Mouse (Mus musculus) neural tube, embryonic 10.5 days (tissue): ENCODE results near the gene Zmiz1.

Experiments used
- DNase-seq: peaks from one replicate; pipeline ENCODE4 v3.0.0-alpha.2; 2017; ENCODE audit warnings: low spot score; ENCODE audit errors: extremely low spot score

Zmiz1 gene

DNA sequence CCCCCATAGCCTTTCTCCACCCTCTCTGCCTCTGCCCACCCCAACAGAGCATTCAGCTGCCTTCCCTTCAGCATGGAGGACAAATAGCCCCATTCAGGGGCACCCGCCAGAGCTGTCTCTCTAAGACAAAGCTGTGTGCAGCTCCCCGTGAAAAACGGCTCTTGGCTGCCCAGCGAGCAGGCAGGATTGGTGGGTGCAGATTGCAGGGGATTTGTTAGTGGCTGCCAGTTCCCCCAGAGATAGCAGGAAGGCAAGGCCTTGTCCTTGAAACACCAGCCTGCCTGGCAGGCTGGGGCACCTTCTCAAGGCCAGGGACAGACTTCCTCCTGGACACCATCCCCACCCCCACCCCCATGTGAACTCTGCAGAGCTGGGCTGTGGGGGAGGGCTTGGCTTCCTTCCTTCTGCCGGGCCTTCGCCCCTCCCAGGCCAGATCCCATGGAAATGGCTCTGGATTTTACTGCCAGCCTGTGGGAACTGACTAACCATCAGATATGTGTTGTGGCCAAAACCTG, 128.6 kb downstream of the Zmiz1 start:
- DNase-seq = peak; percentile 71

GRCm38 (mm10) chr14:25588156-25588555, 129.2 kb downstream of the Zmiz1 start:
- DNase-seq = no peak

DNA sequence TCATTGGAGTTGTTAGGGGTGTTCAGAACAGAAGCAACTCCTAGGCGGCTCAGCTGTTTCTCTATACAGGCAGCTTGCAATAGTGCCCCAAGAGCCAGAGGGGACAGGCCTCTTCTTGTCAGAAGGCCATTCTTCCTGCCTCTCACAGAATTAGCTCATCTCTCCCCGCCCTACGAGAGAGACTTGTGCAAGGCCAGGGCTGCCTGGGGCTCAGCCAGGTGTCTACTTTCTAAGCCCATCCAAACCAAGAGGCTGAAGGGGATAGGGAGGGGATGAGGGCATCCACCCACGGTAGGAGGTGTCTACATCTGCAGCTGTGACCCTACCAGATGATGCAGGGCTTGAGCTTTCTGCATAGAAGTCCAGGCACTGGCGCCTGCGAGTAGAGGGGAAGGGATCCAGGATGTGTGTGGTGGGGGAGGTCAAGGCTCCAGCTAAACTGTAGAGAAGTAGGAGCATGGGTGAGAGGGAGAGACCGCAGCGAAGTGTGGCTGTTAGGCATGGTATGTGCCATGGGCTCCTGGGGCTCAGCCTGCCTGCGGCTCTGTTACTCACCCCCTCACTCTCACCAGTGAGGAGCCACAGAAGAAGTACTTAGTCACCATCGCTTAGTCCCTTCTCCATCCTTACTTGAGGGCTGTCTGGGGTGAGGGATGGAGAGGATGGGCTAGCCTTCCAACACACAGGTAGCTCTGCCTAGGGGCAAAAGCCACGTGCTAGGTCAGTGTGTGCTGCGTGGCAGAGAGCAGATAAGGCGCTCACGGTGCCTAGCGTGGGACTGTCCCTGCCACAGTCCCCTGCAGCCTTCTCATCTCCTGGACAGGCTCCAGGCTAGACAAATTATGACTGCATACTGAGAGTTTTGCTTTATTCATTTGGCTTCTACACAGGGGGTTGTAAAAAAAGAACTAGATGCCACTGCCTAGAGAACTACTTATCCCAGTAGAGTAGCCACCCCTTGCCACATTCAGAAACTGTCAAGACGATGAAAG, 130.3 kb downstream of the Zmiz1 start:
- DNase-seq = no peak

- DNase-seq = no peak
These were observed 132.0 kb downstream of the Zmiz1 start for GRCm38 (mm10) chr14:25591000-25591399.

DNA sequence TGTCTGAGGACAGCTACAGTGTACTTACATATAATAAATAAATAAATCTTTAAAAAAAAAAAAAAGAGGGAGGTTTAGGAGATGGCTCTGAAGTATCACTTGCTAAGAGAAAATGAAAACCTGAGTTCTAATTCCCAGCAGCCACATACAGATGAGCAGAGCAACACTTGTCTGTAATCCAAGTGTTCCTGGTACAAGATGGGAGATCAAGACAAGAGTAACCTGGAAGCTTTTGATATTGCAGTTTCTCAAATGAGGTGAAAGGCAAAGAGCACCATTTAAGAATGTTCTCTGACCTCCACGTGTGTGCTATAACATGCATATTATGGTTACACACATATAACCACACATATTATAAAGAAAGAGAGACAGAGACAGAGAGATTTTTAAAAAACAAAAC, 132.4 kb downstream of the Zmiz1 start:
- DNase-seq = no peak

DNA sequence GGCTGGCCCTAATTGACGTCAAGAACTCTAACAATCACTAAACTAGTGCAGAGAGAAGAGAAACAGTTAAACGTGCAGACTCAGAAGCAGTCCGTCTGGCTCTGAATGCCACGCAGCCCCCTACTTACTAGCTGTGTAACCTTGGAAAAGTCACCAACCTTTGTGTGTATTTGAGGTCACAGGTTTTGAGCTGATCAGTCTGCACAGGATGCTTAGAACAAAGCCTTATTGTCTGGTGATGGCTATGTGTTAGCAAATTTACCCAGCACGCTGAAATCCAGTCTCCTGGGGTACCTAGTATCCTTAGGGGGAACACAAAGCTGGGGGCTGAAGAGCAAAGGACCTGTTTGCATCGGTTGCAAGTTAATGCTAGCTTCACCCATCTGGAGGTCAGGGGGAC, 133.5 kb downstream of the Zmiz1 start:
- DNase-seq = no peak

DNA sequence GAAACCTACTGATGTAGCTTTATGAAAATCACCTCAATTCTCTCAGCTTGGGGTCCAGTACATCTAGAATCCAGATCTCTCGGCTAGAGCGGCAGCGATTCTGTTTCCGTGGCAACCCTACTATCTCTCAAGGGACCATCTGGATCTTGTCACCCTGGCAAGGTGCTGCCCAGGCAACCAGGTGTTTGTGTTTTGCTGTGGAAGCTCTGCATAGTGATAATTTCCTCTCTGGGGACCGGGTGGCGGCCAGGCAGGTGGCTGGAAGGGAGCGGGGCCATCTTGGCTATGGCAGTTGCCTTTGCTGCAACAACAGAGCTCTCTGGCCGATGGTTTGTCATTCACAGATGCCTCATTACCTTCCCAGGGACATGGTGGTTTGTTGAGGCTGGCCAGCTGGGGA, 134.9 kb downstream of the Zmiz1 start:
- DNase-seq = no peak

GRCm38 (mm10) chr14:25594611-25595010, 135.6 kb downstream of the Zmiz1 start:
- DNase-seq = no peak

DNA sequence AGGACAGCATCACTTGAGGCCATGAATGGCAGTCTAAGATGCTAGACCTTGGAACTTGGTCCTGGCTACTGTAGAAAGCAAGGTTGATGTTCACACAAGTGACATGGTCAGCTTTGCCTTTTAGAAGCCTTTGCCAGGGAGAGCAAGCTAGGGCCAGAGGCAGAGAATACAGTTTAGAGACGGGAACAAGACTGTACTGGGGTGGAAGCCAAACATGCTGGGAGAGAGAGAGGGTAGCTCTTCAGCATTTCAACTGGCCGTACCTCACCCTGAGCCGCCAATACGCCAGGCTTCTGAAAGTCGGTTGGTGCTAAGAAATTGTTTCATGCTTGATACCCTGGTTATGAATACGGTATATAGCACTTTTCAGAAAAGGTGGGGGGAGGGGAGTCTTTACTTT, 140.0 kb downstream of the Zmiz1 start:
- no peak for DNase-seq

DNA sequence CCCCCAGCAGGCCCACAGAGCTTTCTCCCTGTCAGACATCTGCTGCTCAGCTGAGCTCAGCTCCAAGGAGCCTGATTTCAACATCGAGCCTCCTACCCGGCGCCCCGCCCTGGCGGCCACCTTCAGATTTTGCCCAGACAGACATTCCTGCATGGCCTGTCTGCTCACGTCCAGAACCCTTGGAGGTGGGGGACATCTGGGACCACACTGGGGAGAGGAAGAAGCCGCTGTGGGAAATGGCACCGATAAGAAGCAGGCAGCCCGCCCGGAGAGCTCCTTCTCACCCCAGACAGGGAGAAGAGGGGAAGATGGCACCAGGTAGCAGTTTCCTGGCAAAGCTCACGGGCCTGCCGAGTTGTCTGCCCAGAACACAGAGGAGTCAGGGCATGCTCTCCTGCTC, 140.9 kb downstream of the Zmiz1 start:
- no peak for DNase-seq

DNA sequence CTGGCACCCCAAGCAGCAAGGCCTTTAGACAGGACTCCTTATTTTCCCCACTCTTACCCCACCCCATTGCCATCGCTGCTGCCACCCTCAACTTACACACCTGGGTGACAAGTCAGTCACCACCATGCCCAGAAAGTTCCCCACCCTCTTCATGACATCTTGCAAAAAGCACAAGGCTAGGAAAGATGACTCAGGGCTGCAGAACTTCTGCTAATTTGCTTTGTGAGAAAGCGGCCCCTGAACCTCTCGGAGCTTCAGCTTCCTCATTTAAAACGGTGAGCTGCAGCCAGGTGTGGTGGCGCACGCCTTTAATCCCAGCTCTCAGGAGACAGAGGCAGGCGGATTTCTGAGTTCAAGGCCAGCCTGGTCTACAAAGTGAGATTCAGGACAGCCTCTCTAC, 141.4 kb downstream of the Zmiz1 start:
- no peak for DNase-seq

DNA sequence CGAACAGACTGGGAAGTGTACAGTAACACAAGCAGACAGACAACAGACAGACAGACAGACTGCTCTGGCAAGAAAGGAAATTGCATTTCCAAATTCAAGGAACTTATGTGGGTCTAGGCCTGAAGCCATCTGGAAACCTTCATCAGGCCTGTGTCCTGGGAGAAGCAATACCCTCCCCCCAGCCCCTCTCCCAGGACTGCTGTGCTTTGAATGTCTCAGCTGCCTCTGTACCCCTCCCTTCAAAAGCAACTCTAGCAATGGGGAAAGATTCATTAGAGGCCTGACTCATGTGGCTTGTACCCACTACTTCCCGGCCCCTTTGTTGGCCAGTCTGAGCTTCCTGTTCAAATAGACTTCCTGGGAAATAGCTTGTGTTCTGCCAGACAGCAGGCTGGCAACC, 142.0 kb downstream of the Zmiz1 start:
- no peak for DNase-seq

GRCm38 (mm10) chr14:25602018-25602417, 143.0 kb downstream of the Zmiz1 start:
- no peak for DNase-seq

DNA sequence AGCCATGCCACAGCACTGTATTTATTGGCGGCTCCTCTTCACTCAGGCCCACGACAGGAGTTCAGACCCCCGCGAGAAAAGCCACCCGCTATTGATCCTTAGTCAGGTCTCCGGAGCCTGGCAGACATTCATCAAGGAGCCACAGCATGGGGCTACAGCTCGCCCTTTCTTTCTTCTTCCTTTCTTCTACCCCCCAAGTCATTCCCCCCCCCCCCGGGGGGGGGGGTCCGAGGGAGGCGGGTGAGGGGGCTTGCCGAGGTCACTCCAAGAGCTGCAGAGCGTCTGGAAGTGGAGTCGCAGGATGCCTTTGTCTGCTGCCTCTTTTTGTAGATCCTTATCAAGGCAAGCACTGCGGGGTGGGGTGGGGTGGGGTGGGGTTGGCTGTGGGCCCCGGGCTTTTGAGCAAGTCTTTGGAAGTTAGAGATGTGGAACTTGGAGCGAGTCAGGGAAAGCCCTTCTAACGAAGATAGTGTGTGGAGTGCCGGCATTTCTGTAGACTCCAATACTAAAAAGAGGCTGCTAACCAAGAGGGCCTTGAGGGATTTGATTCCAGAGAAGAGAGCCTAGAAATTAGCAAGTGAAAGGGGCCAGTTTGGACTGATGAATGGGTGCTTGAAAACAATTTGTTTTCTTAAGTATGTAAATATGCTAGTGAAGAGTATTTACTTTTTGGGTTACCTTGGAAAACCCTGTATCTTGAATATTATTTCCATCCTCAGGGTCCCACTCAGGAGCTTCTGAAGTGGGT, 145.6 kb downstream of the Zmiz1 start:
- DNase-seq = peak; percentile 59

DNA sequence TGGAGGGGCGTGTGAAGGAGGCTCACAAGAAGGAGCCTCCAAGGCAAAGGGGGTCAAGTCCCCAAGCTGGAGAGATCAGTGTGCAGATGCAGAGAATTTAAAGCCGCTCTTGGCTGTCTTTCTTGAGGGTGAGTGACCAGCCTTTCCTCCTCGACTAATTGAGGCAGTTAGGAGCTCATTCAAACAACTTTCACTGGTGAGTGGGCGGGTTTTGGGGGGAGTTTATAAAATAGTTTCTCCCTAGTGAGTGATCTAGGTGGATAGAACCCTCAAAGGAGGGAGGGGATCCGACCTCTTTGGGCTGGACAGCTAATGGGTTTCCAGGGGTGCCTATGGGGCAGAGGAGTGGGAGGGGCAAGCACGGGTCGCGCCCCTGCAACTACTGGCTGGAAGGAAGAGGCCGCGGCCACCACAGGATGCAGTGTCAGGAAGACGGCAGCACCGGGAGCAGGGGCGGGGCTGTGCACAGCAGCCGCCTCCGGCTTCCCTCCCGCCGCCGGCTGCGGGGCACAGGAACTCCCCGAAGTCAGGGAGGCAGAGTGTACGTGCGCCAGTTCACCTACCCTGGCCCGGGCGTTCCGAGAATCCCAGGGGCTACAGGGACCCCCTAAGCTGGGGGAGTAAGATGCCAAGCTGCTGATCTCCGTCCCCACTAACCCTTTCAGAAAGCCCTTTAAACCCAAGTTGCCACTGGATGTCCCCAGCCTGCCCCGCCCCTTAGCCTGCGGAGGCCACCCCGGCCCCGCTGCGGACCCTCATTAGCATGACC, 147.6 kb downstream of the Zmiz1 start:
- peak; percentile 85 for DNase-seq

- DNase-seq = peak; percentile 85
These were observed 148.4 kb downstream of the Zmiz1 start for GRCm38 (mm10) chr14:25607141-25607967.

DNA sequence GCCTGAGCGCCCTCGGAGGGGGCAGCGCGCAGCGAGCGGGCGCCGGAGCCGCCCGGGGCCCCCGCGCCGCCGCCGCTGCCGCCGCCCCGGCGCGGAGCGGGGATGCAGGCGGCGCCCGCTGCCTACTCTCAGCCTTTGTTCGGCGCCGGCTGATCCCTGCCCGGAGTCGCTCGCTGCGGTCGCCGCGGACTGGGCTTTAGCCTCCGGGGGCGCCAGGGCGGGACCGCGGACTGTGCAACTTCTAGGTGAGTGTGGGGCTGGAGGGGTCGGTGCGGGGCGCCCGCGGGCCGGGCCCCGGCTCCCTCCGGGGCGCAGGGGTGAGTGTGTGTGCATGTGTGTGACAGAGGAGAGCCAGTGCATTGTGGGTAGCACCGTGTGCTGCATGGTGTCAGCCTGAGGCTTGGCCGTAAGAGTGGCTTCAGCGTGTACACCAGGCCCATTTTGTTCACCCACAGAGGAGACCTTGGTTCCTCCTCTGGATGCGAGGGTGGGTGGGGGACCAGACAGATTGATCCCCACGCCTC, 149.0 kb downstream of the Zmiz1 start:
- DNase-seq = peak; percentile 77

DNA sequence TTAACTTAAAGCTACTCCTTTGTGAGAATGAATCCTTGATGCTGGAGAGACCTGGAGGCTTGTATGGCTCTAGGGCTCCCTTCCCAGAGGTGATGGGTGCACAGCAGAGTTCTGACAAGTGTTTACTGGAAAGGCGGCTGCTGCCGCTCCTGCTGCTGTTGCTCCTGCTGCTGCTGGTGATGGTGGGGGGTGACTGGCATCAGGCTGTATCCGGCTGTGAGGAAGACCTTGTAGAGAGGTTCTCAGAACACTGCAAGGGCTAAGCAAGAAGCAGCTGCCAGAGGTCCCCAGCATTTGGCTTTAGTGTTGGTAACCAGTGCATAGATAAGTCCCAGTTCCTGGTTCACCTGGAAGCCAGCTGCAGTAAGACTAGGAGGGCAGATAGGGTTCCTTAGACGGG, 149.6 kb downstream of the Zmiz1 start:
- no peak for DNase-seq

DNA sequence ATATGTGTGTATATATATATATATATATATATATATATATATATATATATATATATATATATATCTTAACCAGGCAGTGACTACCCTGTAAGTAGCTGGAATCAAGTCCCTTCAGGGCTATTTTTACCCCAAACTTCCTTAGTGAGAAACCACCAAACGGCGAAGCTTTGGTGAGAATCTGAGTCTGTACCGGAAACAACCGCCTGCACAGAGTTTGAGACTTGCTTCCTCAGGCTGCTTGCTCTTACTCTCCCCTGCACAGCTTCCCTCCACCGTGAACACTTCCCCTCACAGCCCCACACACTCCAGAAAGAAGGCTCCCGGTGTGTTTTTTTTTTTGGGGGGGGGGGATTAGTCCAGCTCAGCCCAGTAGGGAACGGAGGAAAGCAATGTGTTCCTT, 150.4 kb downstream of the Zmiz1 start:
- DNase-seq = no peak

DNA sequence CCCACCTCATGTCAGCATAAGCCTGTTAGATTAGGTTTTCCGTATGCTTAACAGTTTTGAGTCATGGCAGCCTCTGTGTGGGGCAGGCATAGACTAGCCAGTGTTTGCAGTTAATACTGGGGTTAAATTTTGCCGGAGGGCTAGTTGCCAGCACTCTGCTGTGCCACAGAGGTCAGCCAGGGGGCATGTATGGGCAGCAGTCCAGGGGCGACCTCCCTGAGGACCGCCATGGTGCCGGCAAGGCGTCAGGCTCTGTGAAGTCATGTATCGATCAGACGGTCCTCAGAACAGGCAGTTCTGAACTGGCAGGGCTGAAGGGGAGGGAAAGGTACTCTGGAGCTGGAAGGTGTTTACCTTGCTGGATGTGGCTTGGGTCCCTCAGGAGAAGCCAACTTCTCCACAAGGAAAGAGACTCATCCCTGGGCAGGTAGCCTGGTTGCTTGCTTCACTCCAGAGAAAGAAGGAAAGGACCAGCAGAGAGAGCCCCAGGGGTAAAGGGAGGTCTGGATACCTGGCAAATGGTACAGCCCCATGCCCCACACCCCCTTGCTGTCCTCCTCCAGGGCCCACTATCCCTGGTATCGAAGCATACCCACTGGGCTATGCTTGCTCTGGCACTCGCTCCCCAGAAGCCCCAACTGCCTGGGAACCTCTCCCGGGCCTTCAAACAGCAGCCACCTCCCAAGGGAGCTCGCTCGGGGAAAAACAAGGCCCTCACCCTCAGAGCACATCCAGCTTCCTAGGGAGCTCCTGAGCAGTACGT, 151.6 kb downstream of the Zmiz1 start:
- no peak for DNase-seq
